Mouse (Mus musculus) kidney, adult 10 weeks (tissue): Measurements from ENCODE around the gene Timm17a. TPM values are rescaled to one million over a fixed set of nuclear protein-coding genes. Genes with fewer than 3 reads are reported as not detected.

Experiments
- polyA plus RNA-seq: library from polyadenylated mRNA; stranded (reverse); fragments of 350-450 nt; fragmentation: Illumina TruSeq; extraction: RNeasy Lipid Tissue Mini Kit (QIAGEN cat#74804); gene quantifications from one replicate; pipeline ENCODE4 v1.2.3, GENCODE M21; 2014; ENCODE audit warnings: low read depth, low replicate concordance

The Timm17a gene
- polyA plus RNA-seq: 42.6 TPM

DNA sequence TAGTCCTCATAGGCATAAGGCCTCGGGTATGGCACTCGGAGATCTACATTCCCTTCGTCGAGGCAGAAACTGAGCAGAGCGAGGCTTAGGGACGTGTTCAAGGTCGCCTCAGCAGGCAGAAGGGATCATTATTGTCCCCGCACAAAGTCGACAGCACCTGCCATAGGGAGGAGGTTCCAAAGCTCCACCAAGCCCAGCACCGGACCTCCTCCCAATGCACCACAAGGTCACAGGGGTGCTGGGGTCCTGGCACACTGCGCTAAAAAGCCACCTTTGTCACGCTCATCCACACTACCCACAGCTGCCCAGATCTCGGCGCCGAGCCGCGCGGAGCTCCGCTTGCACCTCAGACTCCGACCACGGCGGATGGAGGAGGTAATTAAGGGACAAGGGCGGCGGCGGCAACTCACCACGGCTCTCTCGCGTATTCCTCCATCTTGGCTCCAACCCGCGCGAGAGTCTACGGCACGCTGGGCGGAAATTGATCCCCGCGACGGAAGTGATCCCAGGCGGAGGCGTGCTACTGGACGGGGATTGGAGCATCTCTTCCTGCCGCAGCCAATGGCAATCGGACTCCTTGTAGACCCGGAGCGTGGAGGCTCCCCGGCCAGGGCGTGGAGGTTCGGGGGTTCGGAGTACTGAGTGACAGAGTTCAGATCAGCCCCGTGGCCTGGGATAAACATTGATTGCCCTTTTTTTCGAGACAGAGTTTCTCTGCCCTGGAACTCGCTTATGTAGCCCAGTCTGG is at the start of gene Timm17a:
TSS of gene Timm17a (minus strand) at position 495 of the 748 bp plus-strand sequence.

GRCm38 (mm10) chr1:135324571-135324970 is 11.0 kb upstream of the Timm17a start, which contains the start of gene Lmod1:
Lmod1 (plus strand) TSS chr1:135324807.

DNA sequence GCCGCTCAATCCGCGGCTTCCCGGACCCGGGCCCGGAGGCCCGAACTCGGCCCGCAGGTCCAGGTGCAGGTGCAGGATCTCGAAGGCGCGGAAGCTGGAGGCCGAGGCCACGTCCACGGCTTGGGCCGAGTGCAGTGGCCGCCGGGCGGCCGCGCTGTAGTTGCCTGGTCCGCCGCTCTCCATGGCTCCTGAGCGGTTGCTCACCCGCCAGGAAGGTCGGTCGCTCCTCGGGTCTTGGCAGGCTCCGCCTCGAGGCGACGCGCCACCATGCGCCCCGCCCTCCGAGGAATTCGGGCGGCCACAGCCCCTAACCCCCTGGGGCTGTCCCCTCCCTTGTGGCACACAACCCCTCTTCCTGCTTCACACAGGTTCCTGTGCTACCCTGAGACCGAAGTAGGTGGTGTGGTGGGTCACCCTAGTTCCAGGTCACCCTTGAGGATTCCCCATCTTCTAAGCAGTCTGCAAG is 29.7 kb downstream of the Timm17a start, which contains the start of gene Rnpep:
TSS of gene Rnpep (minus strand) at position 259 of the 466 bp plus-strand sequence.

GRCm38 (mm10) chr1:135258380-135259127 is 55.0 kb downstream of the Timm17a start, which contains the start of gene Elf3:
Elf3 (minus strand) TSS chr1:135258568.

Other genes starting within 250 kb of the Timm17a start
- 0.81 TPM for gene Lgr6, start 208.5 kb downstream of the Timm17a start, polyA plus RNA-seq
- gene Ptpn7, start 181.1 kb downstream of the Timm17a start, polyA plus RNA-seq: not detected
- gene Arl8a, start 167.0 kb downstream of the Timm17a start, polyA plus RNA-seq: 27.9 TPM
- gene Gpr37l1, start 146.1 kb downstream of the Timm17a start, polyA plus RNA-seq: not detected
- gene Elf3, start 55.2 kb downstream of the Timm17a start, polyA plus RNA-seq: 0.93 TPM
- gene Rnpep, start 29.7 kb downstream of the Timm17a start, polyA plus RNA-seq: 17.0 TPM
- 0.40 TPM for gene Lmod1, start 11.0 kb upstream of the Timm17a start, polyA plus RNA-seq
- gene Shisa4, start 61.5 kb upstream of the Timm17a start, polyA plus RNA-seq: 0.32 TPM
- gene Ipo9, start 116.7 kb upstream of the Timm17a start, polyA plus RNA-seq: 24.2 TPM